Mouse (Mus musculus): ENCODE results near the gene Syndig1l. TPM values are rescaled to one million over a fixed set of nuclear protein-coding genes. Genes with fewer than 3 reads are reported as not detected.
A peak's percentile ranks its signal among the peaks of the same experiment; 100 is the strongest.

Gene Syndig1l
- polyA plus RNA-seq (2014; fragmentation: Nextera tagmentation; extraction: Ambion mirVana): 0.60 and 0.85 TPM in 2 replicates

GRCm38 (mm10) chr12:84698319-84699081 lies at the start of gene Syndig1l:
Gene Syndig1l, minus strand, starts transcription at chr12:84698831.
- peak; percentile 57 for ATAC-seq (ENCODE audit: low FRiP score)
- Histone ChIP-seq H3K4me2 (replicated peaks; ENCODE audit: low read depth, low read length) (peak within 1 kb of the TSS; percentile 96), H3K4me3 (ENCODE audit: low read depth, low read length) (peak within 1 kb of the TSS; percentile 54), H3K36me3 (ENCODE audit: control insufficient read depth, insufficient read depth, low read length) (no peaks in the 10 kb centered on the region), H3K27ac (ENCODE audit: low read depth, low read length) (no peak within 1 kb of the TSS), H3K9me3 (ENCODE audit: control insufficient read depth, low read length) (no peaks in the 10 kb centered on the region), H3K27me3 (ENCODE audit: control insufficient read depth, insufficient read depth, low read length) (peaks cover 22% of the 10 kb centered on the region), H3K9ac (ENCODE audit: low read depth, low read length) (peak within 1 kb of the TSS; percentile 48), H3K4me1 (replicated peaks; ENCODE audit: control insufficient read depth, insufficient read depth, low read length) (0 out of 2 replicates have a peak, but pooled peaks cover 2% of the 10 kb centered on the region)
- DNase-seq (ENCODE audit: low spot score): peak; percentile 82
- WGBS: 1% methylated on average over 53 of the region's 79 CpGs

GRCm38 (mm10) chr12:84748134-84748533 lies 49.5 kb upstream of the Syndig1l start:
- no peak overlapping the region for H3K4me3 ChIP-seq (ENCODE audit: low read depth, low read length)
- H3K9me3 ChIP-seq (ENCODE audit: control insufficient read depth, low read length): no peaks in the 10 kb centered on the region
- no peaks in the 10 kb centered on the region for H3K36me3 ChIP-seq (ENCODE audit: control insufficient read depth, insufficient read depth, low read length)
- H3K27ac ChIP-seq (ENCODE audit: low read depth, low read length): no peak overlapping the region
- H3K9ac ChIP-seq (ENCODE audit: low read depth, low read length): no peak overlapping the region
- peaks cover 4% of the 10 kb centered on the region; the same call in 1 of the 2 replicates for H3K4me1 ChIP-seq (replicated peaks; ENCODE audit: control insufficient read depth, insufficient read depth, low read length)
- ATAC-seq (ENCODE audit: low FRiP score) (no peak), DNase-seq (ENCODE audit: low spot score) (no peak)
- WGBS: 67% methylated on average over 3 of the region's 3 CpGs
- H3K4me2 ChIP-seq (replicated peaks; ENCODE audit: low read depth, low read length): no peak overlapping the region
- no peaks in the 10 kb centered on the region for H3K27me3 ChIP-seq (ENCODE audit: control insufficient read depth, insufficient read depth, low read length)

GRCm38 (mm10) chr12:84745700-84746099 lies 47.1 kb upstream of the Syndig1l start:
- WGBS: 62% methylated on average over 4 of the region's 4 CpGs
- H3K36me3 ChIP-seq (ENCODE audit: control insufficient read depth, insufficient read depth, low read length): no peaks in the 10 kb centered on the region
- H3K4me3 ChIP-seq (ENCODE audit: low read depth, low read length): no peak overlapping the region
- H3K9ac ChIP-seq (ENCODE audit: low read depth, low read length): no peak overlapping the region
- no peak overlapping the region for H3K27ac ChIP-seq (ENCODE audit: low read depth, low read length)
- H3K4me1 ChIP-seq (replicated peaks; ENCODE audit: control insufficient read depth, insufficient read depth, low read length): no peaks in the 10 kb centered on the region
- H3K9me3 ChIP-seq (ENCODE audit: control insufficient read depth, low read length): no peaks in the 10 kb centered on the region
- no peak overlapping the region for H3K4me2 ChIP-seq (replicated peaks; ENCODE audit: low read depth, low read length)
- ATAC-seq (ENCODE audit: low FRiP score) (no peak), DNase-seq (ENCODE audit: low spot score) (no peak)
- H3K27me3 ChIP-seq (ENCODE audit: control insufficient read depth, insufficient read depth, low read length): no peaks in the 10 kb centered on the region

- Histone ChIP-seq H3K9me3 (ENCODE audit: control insufficient read depth, low read length) (no peaks in the 10 kb centered on the region), H3K9ac (ENCODE audit: low read depth, low read length) (no peak overlapping the region), H3K4me2 (replicated peaks; ENCODE audit: low read depth, low read length) (no peak overlapping the region), H3K4me3 (ENCODE audit: low read depth, low read length) (no peak overlapping the region), H3K36me3 (ENCODE audit: control insufficient read depth, insufficient read depth, low read length) (no peaks in the 10 kb centered on the region), H3K4me1 (replicated peaks; ENCODE audit: control insufficient read depth, insufficient read depth, low read length) (no peaks in the 10 kb centered on the region), H3K27me3 (ENCODE audit: control insufficient read depth, insufficient read depth, low read length) (no peaks in the 10 kb centered on the region), H3K27ac (ENCODE audit: low read depth, low read length) (no peak overlapping the region)
- ATAC-seq (ENCODE audit: low FRiP score): no peak
- 89% methylated on average over 10 of the region's 10 CpGs for WGBS
- DNase-seq (ENCODE audit: low spot score): no peak
These were observed 44.9 kb upstream of the Syndig1l start for GRCm38 (mm10) chr12:84743496-84743895.

- no peaks in the 10 kb centered on the region for H3K9me3 ChIP-seq (ENCODE audit: control insufficient read depth, low read length)
- H3K36me3 ChIP-seq (ENCODE audit: control insufficient read depth, insufficient read depth, low read length): no peaks in the 10 kb centered on the region
- no peaks in the 10 kb centered on the region for H3K4me1 ChIP-seq (replicated peaks; ENCODE audit: control insufficient read depth, insufficient read depth, low read length)
- 73% methylated on average over 13 of the region's 13 CpGs for WGBS
- no peak for ATAC-seq (ENCODE audit: low FRiP score)
- H3K27me3 ChIP-seq (ENCODE audit: control insufficient read depth, insufficient read depth, low read length): no peaks in the 10 kb centered on the region
- no peak overlapping the region for H3K4me2 ChIP-seq (replicated peaks; ENCODE audit: low read depth, low read length)
- no peak overlapping the region for H3K9ac ChIP-seq (ENCODE audit: low read depth, low read length)
- no peak overlapping the region for H3K27ac ChIP-seq (ENCODE audit: low read depth, low read length)
- DNase-seq (ENCODE audit: low spot score): no peak
- H3K4me3 ChIP-seq (ENCODE audit: low read depth, low read length): no peak overlapping the region
These were observed 34.7 kb upstream of the Syndig1l start for GRCm38 (mm10) chr12:84733366-84733765.

- 90% methylated on average over 10 of the region's 10 CpGs for WGBS
- H3K36me3 ChIP-seq (ENCODE audit: control insufficient read depth, insufficient read depth, low read length): no peaks in the 10 kb centered on the region
- no peak for DNase-seq (ENCODE audit: low spot score)
- no peak overlapping the region for H3K4me3 ChIP-seq (ENCODE audit: low read depth, low read length)
- no peak overlapping the region for H3K4me2 ChIP-seq (replicated peaks; ENCODE audit: low read depth, low read length)
- H3K4me1 ChIP-seq (replicated peaks; ENCODE audit: control insufficient read depth, insufficient read depth, low read length): no peaks in the 10 kb centered on the region
- H3K27me3 ChIP-seq (ENCODE audit: control insufficient read depth, insufficient read depth, low read length): no peaks in the 10 kb centered on the region
- no peak overlapping the region for H3K9ac ChIP-seq (ENCODE audit: low read depth, low read length)
- H3K9me3 ChIP-seq (ENCODE audit: control insufficient read depth, low read length): no peaks in the 10 kb centered on the region
- ATAC-seq (ENCODE audit: low FRiP score): no peak
- no peak overlapping the region for H3K27ac ChIP-seq (ENCODE audit: low read depth, low read length)
These were observed 29.8 kb upstream of the Syndig1l start for GRCm38 (mm10) chr12:84728421-84728820.

- Histone ChIP-seq H3K27me3 (ENCODE audit: control insufficient read depth, insufficient read depth, low read length) (no peaks in the 10 kb centered on the region), H3K9me3 (ENCODE audit: control insufficient read depth, low read length) (no peaks in the 10 kb centered on the region), H3K4me2 (replicated peaks; ENCODE audit: low read depth, low read length) (no peak overlapping the region), H3K36me3 (ENCODE audit: control insufficient read depth, insufficient read depth, low read length) (no peaks in the 10 kb centered on the region), H3K27ac (ENCODE audit: low read depth, low read length) (no peak overlapping the region), H3K9ac (ENCODE audit: low read depth, low read length) (no peak overlapping the region), H3K4me1 (replicated peaks; ENCODE audit: control insufficient read depth, insufficient read depth, low read length) (no peaks in the 10 kb centered on the region), H3K4me3 (ENCODE audit: low read depth, low read length) (no peak overlapping the region)
- WGBS: 66% methylated on average over 5 of the region's 5 CpGs
- no peak for ATAC-seq (ENCODE audit: low FRiP score)
- no peak for DNase-seq (ENCODE audit: low spot score)
These were observed 28.8 kb upstream of the Syndig1l start for GRCm38 (mm10) chr12:84727434-84727833.

GRCm38 (mm10) chr12:84726986-84727385 lies 28.4 kb upstream of the Syndig1l start:
- Histone ChIP-seq H3K9ac (ENCODE audit: low read depth, low read length) (no peak overlapping the region), H3K4me2 (replicated peaks; ENCODE audit: low read depth, low read length) (no peak overlapping the region), H3K4me3 (ENCODE audit: low read depth, low read length) (no peak overlapping the region), H3K27ac (ENCODE audit: low read depth, low read length) (no peak overlapping the region), H3K4me1 (replicated peaks; ENCODE audit: control insufficient read depth, insufficient read depth, low read length) (no peaks in the 10 kb centered on the region), H3K36me3 (ENCODE audit: control insufficient read depth, insufficient read depth, low read length) (no peaks in the 10 kb centered on the region), H3K27me3 (ENCODE audit: control insufficient read depth, insufficient read depth, low read length) (no peaks in the 10 kb centered on the region), H3K9me3 (ENCODE audit: control insufficient read depth, low read length) (no peaks in the 10 kb centered on the region)
- no peak for ATAC-seq (ENCODE audit: low FRiP score)
- WGBS: 34% methylated on average over 4 of the region's 4 CpGs
- no peak for DNase-seq (ENCODE audit: low spot score)

- no peaks in the 10 kb centered on the region for H3K36me3 ChIP-seq (ENCODE audit: control insufficient read depth, insufficient read depth, low read length)
- no peak overlapping the region for H3K4me2 ChIP-seq (replicated peaks; ENCODE audit: low read depth, low read length)
- WGBS: 87% methylated on average over 4 of the region's 4 CpGs
- no peaks in the 10 kb centered on the region for H3K9me3 ChIP-seq (ENCODE audit: control insufficient read depth, low read length)
- H3K4me3 ChIP-seq (ENCODE audit: low read depth, low read length): no peak overlapping the region
- no peaks in the 10 kb centered on the region for H3K4me1 ChIP-seq (replicated peaks; ENCODE audit: control insufficient read depth, insufficient read depth, low read length)
- no peak for ATAC-seq (ENCODE audit: low FRiP score)
- H3K27me3 ChIP-seq (ENCODE audit: control insufficient read depth, insufficient read depth, low read length): no peaks in the 10 kb centered on the region
- H3K27ac ChIP-seq (ENCODE audit: low read depth, low read length): no peak overlapping the region
- H3K9ac ChIP-seq (ENCODE audit: low read depth, low read length): no peak overlapping the region
- no peak for DNase-seq (ENCODE audit: low spot score)
These were observed 27.8 kb upstream of the Syndig1l start for GRCm38 (mm10) chr12:84726391-84726790.

All from hindbrain, embryonic 11.5 days (tissue).